Mouse (Mus musculus): ENCODE results near the gene Epor.

- TF ChIP-seq MXI1 (IDR thresholded peaks at IDR 0.05; ENCODE audit: low read depth, low read length) (no peak), USF1 (IDR thresholded peaks at IDR 0.05; ENCODE audit: low read depth, low read length) (no peak), SMC3 (IDR thresholded peaks at IDR 0.05; ENCODE audit: low read depth, low read length) (no peak), GABPA (IDR thresholded peaks at IDR 0.05; ENCODE audit: low read depth, low read length) (no peak)
Observed at GRCm38 (mm10) chr9:21937711-21938175, 25.6 kb downstream of the Epor start.
